Mouse (Mus musculus) heart, postnatal 0 days (tissue): ENCODE results near the gene Prpf4. TPM values are rescaled to one million over a fixed set of nuclear protein-coding genes. Genes with fewer than 3 reads are reported as not detected.

ENCODE experiments used
- ATAC-seq: fragments of 200-750 bp; cut with Nextera tagmentation; 2 replicates; pipeline ENCODE4 v1.8.0; 2017; ENCODE audit warnings: low read depth, moderate number of reproducible peaks, moderate library complexity; ENCODE audit not compliant: insufficient read depth
- DNase-seq: peaks from one replicate; pipeline ENCODE4 v3.0.0-alpha.2; 2016; ENCODE audit warnings: low spot score
- H3K27ac ChIP-seq: fragments of 300-500 bp; sonication (generic); 2 replicates; pipeline ENCODE4 v1.5.1; 2014; ENCODE audit warnings: low read depth, mild to moderate bottlenecking
- H3K27me3 ChIP-seq: fragments of 300-500 bp; sonication (generic); 2 replicates; pipeline ENCODE4 v1.6.1; 2014; ENCODE audit warnings: low read length, mixed read lengths; ENCODE audit not compliant: control insufficient read depth, insufficient read depth
- H3K36me3 ChIP-seq: fragments of 300-500 bp; sonication (generic); replicated peaks from 2 replicates; pipeline ENCODE4 v1.6.1; 2014; ENCODE audit warnings: low read length, mixed read lengths; ENCODE audit not compliant: control insufficient read depth, insufficient read depth
- H3K4me1 ChIP-seq: fragments of 300-500 bp; sonication (generic); 2 replicates; pipeline ENCODE4 v1.6.1; 2014; ENCODE audit warnings: antibody characterized with exemption; ENCODE audit not compliant: control insufficient read depth, insufficient read depth
- H3K4me2 ChIP-seq: fragments of 300-500 bp; sonication (generic); 2 replicates; pipeline ENCODE4 v1.6.1; 2014; ENCODE audit warnings: low read depth, mild to moderate bottlenecking, low read length, moderate library complexity
- H3K4me3 ChIP-seq: fragments of 300-500 bp; sonication (generic); 2 replicates; pipeline ENCODE4 v1.5.1; 2014; ENCODE audit warnings: low read depth, low read length
- H3K9ac ChIP-seq: fragments of 300-500 bp; sonication (generic); replicated peaks from 2 replicates; pipeline ENCODE4 v1.6.1; 2014; ENCODE audit warnings: low read depth, low read length, mixed read lengths
- H3K9me3 ChIP-seq: fragments of 300-500 bp; sonication (generic); replicated peaks from 2 replicates; pipeline ENCODE4 v1.6.1; 2016; ENCODE audit warnings: low read length; ENCODE audit not compliant: control insufficient read depth
- CTCF ChIP-seq: IDR thresholded peaks from 2 replicates; pipeline ENCODE4 v1.5.1; 2016; ENCODE audit warnings: antibody characterized with exemption, control low read depth, low read depth
- EP300 ChIP-seq: IDR thresholded peaks from 2 replicates; pipeline ENCODE4 v1.6.1; 2016; ENCODE audit warnings: antibody characterized with exemption, low read depth
- WGBS: fragments of 180-500 bp; shearing (Covaris S2); extraction: QIAGEN DNeasy Blood & Tissue Kit; methylation state at CpG from one replicate; pipeline ENCODE4 v1.1.7; 2014; 5-methylcytosine and 5-hydroxymethylcytosine counted together
- polyA plus RNA-seq: library from polyadenylated mRNA; unstranded; fragments of >200 nt; fragmentation: Nextera tagmentation; extraction: Ambion mirVana; gene quantifications from 2 replicates; pipeline ENCODE4 v1.2.1, GENCODE M21; 2015
- total RNA-seq: library from RNA; depleted of rRNA; stranded (reverse); fragments of >200 nt; gene quantifications from 2 replicates; pipeline ENCODE4 v1.2.3, GENCODE M21; 2014; ENCODE audit warnings: low replicate concordance

Gene Prpf4
- total and polyA plus RNA-seq, 2 experiments from 2014 or later: 8.1 to 16.7 TPM

GRCm38 (mm10) chr4:62398956-62399355 is 9.6 kb upstream of the Prpf4 start:
- H3K36me3 ChIP-seq: peaks cover 79% of the 10 kb centered on the region

GRCm38 (mm10) chr4:62406133-62406532 is 2.5 kb upstream of the Prpf4 start:
- Histone ChIP-seq H3K27me3 (no peaks in the 10 kb centered on the region), H3K36me3 (peaks cover 20% of the 10 kb centered on the region), H3K4me2 (no peak overlapping the region), H3K9me3 (no peaks in the 10 kb centered on the region), H3K4me1 (peaks cover 15% of the 10 kb centered on the region), H3K4me3 (no peak overlapping the region), H3K9ac (no peak overlapping the region), H3K27ac (no peak overlapping the region)
- TF ChIP-seq EP300 (no peak), CTCF (no peak)
- DNase-seq (no peak), ATAC-seq (no peak)
- WGBS: 74% methylated on average over 4 of the region's 4 CpGs

More at GRCm38 (mm10) chr4:62398956-62399355, 9.6 kb upstream of the Prpf4 start:
- Histone ChIP-seq H3K4me3 (no peak overlapping the region), H3K27me3 (no peaks in the 10 kb centered on the region), H3K4me2 (no peak overlapping the region), H3K27ac (no peak overlapping the region), H3K9me3 (no peaks in the 10 kb centered on the region), H3K9ac (no peak overlapping the region), H3K4me1 (no peaks in the 10 kb centered on the region)
- 71% methylated on average over 3 of the region's 3 CpGs for WGBS
- ATAC-seq: no peak
- TF ChIP-seq CTCF (no peak), EP300 (no peak)
- DNase-seq: no peak

GRCm38 (mm10) chr4:62407730-62408582 is 641 bp upstream of the Prpf4 start:
- DNase-seq (peak; percentile 71), ATAC-seq (peak; percentile 42)
- Histone ChIP-seq H3K9me3 (no peaks in the 10 kb centered on the region), H3K4me3 (peak overlapping the region; percentile 64), H3K4me2 (peak overlapping the region; percentile 69), H3K9ac (peak overlapping the region; percentile 81), H3K36me3 (peaks cover 22% of the 10 kb centered on the region), H3K27ac (peak overlapping the region; percentile 88), H3K27me3 (no peaks in the 10 kb centered on the region), H3K4me1 (peaks cover 15% of the 10 kb centered on the region)
- TF ChIP-seq EP300 (no peak), CTCF (peak; percentile 58)
- WGBS: under 1% methylated on average over 35 of the region's 35 CpGs

- DNase-seq (no peak), ATAC-seq (no peak)
- 25% methylated on average over 6 of the region's 6 CpGs for WGBS
- TF ChIP-seq EP300 (no peak), CTCF (no peak)
- Histone ChIP-seq H3K36me3 (peaks cover 33% of the 10 kb centered on the region), H3K9ac (peak overlapping the region; percentile 81), H3K9me3 (no peaks in the 10 kb centered on the region), H3K4me3 (peak overlapping the region; percentile 64), H3K27me3 (no peaks in the 10 kb centered on the region), H3K4me2 (peak overlapping the region; percentile 72), H3K4me1 (peaks cover 15% of the 10 kb centered on the region), H3K27ac (peak overlapping the region; percentile 90)
These were observed 1.0 kb downstream of the Prpf4 start for GRCm38 (mm10) chr4:62409615-62410014.

- H3K27ac ChIP-seq: no peak overlapping the region
These were observed 1.7 kb downstream of the Prpf4 start for GRCm38 (mm10) chr4:62410325-62410724.

More at GRCm38 (mm10) chr4:62410325-62410724, 1.7 kb downstream of the Prpf4 start:
- Histone ChIP-seq H3K4me3 (no peak overlapping the region), H3K27me3 (no peaks in the 10 kb centered on the region), H3K9ac (no peak overlapping the region), H3K4me1 (peaks cover 15% of the 10 kb centered on the region), H3K9me3 (no peaks in the 10 kb centered on the region), H3K36me3 (peaks cover 40% of the 10 kb centered on the region), H3K4me2 (peak overlapping the region; percentile 72; the same call in 1 of the 2 replicates)
- TF ChIP-seq CTCF (no peak), EP300 (no peak)
- ATAC-seq: no peak
- 84% methylated on average over 2 of the region's 2 CpGs for WGBS
- DNase-seq: no peak
